Mouse (Mus musculus) G1E (cell line): ENCODE measurements around the gene Mroh3.

Experiments used
- CTCF ChIP-seq: IDR thresholded peaks from 2 replicates; pipeline ENCODE4 v1.5.1; 2012; ENCODE audit warnings: low read depth, low read length, inconsistent platforms, mixed read lengths
- GATA1 ChIP-seq: IDR thresholded peaks from 2 replicates; pipeline ENCODE4 v1.6.1; 2012; ENCODE audit warnings: borderline replicate concordance, low read length, inconsistent platforms, mixed read lengths
- TAL1 ChIP-seq: conservative IDR thresholded peaks from 2 replicates; pipeline ENCODE4 v1.6.1; 2012; ENCODE audit warnings: low read depth, low read length, inconsistent platforms, mixed read lengths

GRCm38 (mm10) chr1:136227870-136228269 is 15.2 kb upstream of the Mroh3 start:
- TF ChIP-seq CTCF, result no peak
- no peak for TF ChIP-seq GATA1
- TF ChIP-seq TAL1, result no peak
